Mouse (Mus musculus) c-Kit-positive CD71-positive TER-119-negative erythroid progenitor cells, embryonic 14.5 days (primary cell): ENCODE measurements around the gene Ebf1.

Experiments used
- DNase-seq: peaks from one replicate; pipeline ENCODE4 v3.0.0-alpha.2; 2013; ENCODE audit warnings: low read depth

Ebf1 gene

GRCm38 (mm10) chr11:44619131-44619886 lies 2.2 kb downstream of the Ebf1 start:
- no peak for DNase-seq

DNA sequence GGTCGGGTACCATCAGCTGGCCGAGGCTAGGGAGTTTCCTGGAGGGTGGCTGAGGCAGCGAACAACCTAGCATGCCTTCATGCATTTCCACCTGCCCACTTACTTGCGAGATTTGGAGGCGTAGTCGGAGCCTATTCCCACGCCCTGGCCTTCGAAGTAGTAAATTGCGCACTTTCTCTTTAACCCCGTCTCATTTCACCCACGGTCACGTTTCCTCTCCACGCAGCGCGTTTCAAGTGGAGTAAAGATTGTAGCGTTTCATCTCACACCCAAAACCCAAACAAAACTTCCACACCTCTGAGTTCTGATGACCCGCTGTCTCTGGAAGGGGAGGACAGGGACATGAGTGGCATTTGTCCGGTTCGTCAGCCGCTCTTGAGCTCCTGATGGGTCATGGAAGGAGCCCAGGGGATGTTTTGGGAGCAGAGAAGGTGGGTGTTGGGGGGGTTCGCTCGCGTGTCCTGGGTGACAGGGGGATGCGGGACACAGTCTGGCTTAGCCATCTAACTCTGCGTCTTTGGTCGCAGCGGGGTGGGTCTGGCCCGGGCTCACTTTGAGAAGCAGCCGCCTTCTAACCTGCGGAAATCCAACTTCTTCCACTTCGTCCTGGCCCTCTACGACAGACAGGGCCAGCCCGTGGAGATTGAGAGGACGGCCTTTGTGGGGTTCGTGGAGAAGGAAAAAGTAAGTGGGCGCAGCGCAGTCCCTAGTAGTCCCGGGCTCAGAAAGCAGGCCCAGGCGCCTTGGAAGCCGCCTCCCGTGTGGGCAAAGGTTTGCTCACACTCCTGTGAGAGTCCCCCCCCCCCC lies 3.0 kb downstream of the Ebf1 start:
- no peak for DNase-seq

DNA sequence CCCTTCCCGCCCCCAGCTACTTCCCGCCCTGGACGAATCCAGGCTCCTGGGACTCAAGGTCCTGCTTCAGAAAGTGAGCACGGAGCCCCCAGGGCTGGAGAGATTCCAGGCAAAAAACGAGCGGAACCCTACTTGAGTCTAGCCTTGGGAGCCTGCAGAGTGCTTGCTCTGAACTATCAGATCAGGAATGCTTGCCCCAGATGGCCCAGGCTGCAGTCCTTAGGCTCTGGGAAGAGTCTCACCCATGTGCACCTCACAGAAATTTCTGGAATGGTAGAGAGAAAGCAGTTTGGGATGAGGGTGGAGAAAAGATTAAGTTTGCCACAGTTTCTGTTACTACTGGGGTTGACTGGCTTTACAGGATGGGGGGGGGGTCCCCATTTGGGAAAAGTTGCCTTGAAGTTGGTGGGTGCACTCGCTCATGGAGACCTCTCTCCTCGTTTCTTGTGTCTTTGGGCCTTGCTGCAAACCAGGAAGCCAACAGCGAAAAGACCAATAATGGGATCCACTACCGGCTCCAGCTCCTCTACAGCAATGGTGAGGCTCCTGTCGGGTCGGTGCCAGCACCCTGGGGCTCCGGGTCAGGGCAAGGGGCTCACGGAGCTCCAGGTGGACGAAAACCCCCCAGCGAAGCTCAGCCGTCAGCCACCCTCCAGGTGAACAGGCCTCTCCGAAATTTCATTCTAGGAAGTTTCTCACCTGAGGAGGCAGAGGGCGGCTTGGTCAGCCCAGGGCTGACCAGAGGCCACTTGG lies 3.8 kb downstream of the Ebf1 start:
- DNase-seq, result no peak

DNA sequence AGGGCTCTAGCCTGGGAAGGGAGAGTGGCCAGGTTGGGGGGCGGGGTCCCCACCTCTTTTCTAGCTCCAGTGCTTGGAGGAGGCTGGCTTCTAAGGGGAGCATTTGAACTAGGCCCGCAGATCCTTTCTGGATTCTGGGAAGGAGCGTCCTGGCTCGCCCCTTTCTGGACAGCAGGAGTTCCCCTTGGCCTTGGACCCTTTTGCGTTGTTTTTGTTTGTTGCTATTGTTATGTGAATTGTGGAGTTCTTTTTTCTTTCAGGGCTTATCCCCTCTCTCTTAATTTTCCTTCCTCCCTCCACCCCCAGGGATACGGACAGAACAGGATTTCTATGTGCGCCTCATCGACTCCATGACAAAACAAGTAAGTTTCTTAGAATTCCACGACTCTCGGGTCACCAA lies 4.5 kb downstream of the Ebf1 start:
- DNase-seq, result no peak

DNA sequence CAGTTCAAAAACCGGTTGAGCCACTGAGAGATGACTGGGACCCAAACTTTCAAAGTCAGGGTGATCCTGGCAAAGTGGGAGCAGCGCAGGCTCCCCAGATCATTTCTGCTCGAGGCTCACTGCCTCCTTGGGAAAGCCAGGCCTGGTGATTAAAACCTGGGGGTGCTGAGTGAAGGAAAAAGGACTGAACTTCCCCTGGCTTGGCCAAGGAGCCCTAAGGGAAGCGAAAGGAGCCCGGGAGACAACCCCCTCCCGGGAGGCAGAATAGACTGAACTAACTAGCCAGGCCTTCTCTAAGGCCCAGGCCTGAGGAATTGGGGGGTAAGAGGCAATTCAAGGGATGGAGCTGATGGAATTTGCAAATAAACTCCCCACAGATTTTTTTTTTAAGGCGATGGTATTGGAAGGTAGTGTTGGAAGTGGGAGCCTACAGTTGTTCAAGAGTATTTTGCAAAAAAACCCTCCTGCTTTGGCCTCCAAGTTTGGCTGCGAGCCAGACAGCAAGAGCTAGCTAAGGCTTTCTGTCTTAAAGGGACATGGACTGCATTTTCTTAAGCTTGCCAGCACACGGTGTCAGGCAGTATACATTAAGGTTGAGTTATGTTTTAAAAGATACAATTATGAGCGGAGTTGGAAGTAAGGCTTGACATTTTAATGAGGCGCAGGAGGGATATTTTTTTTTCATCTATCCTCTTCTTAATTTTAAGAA lies 5.1 kb downstream of the Ebf1 start:
- DNase-seq, result no peak

- DNase-seq, result no peak
Measured at GRCm38 (mm10) chr11:44624564-44624963, 7.4 kb downstream of the Ebf1 start.

- no peak for DNase-seq
Measured at GRCm38 (mm10) chr11:44626065-44626464, 8.9 kb downstream of the Ebf1 start.

- DNase-seq, result no peak
Measured at GRCm38 (mm10) chr11:44628412-44628811, 11.3 kb downstream of the Ebf1 start.

GRCm38 (mm10) chr11:44632064-44632968 lies 15.2 kb downstream of the Ebf1 start:
- DNase-seq, result no peak

- no peak for DNase-seq
Measured at GRCm38 (mm10) chr11:44633001-44633693, 16.0 kb downstream of the Ebf1 start.

DNA sequence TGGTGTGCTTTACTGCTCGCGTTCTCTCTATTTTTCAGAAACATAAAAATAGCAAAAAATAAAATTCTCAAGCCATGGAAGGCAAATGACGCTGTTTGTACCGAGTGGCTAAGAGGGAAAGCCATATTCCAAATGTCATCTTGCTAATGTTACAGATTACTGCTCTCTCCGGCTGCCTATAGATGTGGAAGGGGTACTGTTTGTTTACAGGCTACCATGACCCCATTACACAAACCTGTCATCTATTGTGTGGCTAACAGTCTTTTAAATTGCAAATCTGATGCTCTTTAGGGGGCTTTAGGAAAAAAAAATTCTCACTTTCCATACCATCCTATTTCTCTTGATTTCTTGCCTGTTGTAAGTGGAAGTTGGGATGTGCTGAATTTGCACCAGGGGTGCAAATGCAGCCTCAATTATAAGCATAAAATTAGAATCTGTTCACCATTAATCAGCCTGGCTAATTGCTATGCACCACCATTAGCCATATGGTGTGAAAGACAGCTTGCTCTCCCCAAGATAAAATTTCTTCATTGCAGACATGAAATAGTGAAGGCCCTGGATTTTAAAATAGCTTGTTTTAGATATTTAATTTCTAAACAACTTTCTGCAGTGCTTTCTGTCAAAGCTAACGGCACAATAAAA lies 17.6 kb downstream of the Ebf1 start:
- DNase-seq, result no peak

DNA sequence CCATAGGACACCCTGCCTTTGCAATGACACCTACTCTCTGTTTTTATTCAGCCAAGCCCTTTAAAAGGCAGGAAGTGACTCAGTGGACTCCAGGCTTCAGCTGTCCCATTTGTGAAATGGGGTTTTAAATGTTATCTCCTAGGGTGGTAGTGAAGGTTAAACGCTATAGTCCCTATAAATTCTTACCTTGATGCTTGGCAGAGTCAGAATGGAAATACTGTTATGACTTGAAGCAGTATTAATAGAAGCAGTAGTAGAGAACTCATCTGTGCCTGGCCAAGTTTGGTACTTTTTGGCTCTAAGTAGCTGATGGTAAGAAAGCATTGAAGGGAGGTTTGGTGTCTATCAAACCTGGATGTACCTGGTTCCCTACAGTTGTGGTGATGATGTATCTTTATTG lies 19.1 kb downstream of the Ebf1 start:
- DNase-seq, result no peak

DNA sequence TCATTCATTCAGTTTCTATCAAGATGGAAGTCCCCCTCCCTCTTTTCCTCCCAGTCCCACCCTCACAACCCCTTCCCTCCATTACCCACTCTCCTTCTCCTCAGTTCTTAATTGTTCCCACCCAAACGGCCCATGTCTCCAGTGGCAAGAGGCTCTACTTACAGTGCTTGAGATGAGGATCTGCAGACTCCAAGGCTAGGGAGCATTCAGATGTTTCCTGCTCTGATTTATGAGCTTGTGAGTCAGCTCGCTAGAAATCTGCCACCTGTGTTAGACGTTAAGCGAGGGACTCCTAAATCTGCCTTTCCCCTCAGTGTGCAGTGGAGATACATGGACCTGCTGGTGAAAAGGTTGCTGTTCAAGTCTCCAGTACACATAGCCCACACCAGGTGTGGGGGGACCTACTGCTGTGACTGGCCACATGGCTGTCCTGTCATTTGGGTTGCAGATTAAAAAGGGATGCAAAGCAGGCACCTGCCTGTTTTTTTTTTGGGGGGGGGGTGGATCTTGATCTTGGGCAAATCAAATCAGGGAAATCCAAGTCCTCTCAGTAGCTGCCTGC lies 21.2 kb downstream of the Ebf1 start:
- no peak for DNase-seq

GRCm38 (mm10) chr11:44641496-44641895 lies 24.4 kb downstream of the Ebf1 start:
- DNase-seq, result no peak

GRCm38 (mm10) chr11:44654340-44655019 lies 37.4 kb downstream of the Ebf1 start:
- no peak for DNase-seq

DNA sequence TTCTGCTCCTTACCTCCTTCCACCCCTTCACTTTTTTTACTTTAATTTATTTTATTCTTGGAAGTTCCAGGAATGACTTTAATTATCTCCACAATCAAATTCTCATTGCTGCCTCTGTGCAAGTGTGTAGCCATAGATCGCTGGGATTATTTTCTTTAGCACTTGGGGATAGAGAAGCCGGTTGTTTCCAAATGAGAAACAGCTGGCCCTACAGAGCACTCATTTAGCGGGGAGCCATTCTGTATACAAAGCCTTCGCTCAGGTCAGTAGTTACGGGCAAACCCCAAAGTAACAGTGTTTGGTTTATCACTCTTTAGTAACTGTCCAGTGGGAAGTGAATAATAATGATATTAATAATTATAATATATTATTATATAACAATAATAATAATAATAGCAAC lies 38.4 kb downstream of the Ebf1 start:
- DNase-seq, result no peak

- no peak for DNase-seq
Measured at GRCm38 (mm10) chr11:44656916-44657315, 39.8 kb downstream of the Ebf1 start.

DNA sequence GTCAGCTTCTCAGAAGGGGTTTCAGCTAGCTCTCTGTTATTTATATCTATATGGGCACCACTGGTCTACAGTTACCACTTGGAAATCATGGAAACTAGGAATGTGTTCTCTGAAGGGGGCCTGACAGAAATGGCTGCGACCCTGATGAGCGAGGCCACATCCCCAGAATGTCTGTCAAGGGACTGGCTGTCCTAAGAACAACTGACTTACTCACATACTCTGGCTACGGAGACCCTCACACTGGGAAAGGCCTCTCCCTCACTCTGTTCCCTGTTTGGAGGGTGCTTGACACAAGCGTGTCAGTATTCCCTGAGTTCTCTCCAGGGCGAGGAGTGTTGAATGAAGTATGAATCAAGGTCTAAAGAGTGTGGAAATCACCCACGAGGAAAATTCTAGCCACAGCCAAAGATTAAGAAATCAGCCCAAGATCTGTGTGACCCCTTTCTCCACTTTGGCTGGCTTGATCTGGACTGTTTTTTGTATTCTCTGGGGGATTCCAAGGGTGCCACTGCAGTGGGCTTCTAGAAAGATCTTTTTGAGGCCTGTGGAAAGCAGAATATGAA lies 40.8 kb downstream of the Ebf1 start:
- DNase-seq, result no peak

- no peak for DNase-seq
Measured at GRCm38 (mm10) chr11:44661875-44662274, 44.8 kb downstream of the Ebf1 start.
